10 mouse cellular contexts compared by ENCODE assay signal in the genomic region with DNA sequence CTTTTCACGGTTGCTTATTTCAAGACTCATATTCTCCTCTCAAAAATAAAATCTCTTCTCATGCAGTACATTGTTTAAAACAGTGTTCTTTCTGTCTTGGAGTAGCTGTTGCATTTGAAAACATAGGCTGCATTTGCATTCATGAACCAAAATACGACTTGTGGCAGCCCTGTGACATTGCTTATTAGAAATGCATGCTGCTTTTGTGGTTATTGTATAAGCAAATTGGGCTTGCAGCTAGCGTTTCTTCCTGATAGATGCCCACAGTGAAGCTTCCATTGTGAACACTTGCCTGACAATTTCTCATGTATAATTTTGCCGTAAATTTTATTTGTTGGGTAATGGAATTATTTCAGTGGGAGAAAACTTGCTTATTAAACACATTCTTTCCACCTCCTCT.
"Had no signal": no experiment of that assay in that cellular context is flagged by ENCODE, and none has a peak within 500 bp of the region (broad histone marks: within the 10 kb centered on the region; RNA-seq: fewer than 3 reads in every experiment).

No protein-coding gene starts in this region.

- H3K4me1 ChIP-seq: limb, embryonic 13.5 days; neural tube, embryonic 12.5 days had no signal

- H3K27me3 ChIP-seq: limb, embryonic 13.5 days; neural tube, embryonic 12.5 days had no signal

- H3K9ac ChIP-seq: limb, embryonic 13.5 days; liver, embryonic 14.5 days; neural tube, embryonic 12.5 days had no signal

- H3K27ac ChIP-seq: layer of hippocampus, adult 2 months; limb, embryonic 13.5 days; liver, embryonic 14.5 days; neural tube, embryonic 12.5 days; stomach, postnatal 0 days had no signal

- H3K36me3 ChIP-seq: limb, embryonic 13.5 days; neural tube, embryonic 12.5 days had no signal

- DNase-seq: kidney, postnatal 10 days; kidney, postnatal 4 days; left cerebral cortex, postnatal 4 days; lung, adult 18-20 months; thymus, postnatal 4 days had no signal

- H3K4me2 ChIP-seq: limb, embryonic 13.5 days; neural tube, embryonic 12.5 days had no signal

- H3K4me3 ChIP-seq: layer of hippocampus, adult 2 months; limb, embryonic 13.5 days; neural tube, embryonic 12.5 days had no signal

- H3K9me3 ChIP-seq: limb, embryonic 13.5 days; neural tube, embryonic 12.5 days had no signal
